Mouse (Mus musculus): Measurements from ENCODE around the gene Qtrt1.

- no peak for TF ChIP-seq CTCF (IDR thresholded peaks at IDR 0.05; ENCODE audit: insufficient read depth, low read length)
- no peak for TF ChIP-seq POLR2A (IDR thresholded peaks at IDR 0.05; ENCODE audit: borderline replicate concordance, extremely low read depth, low read depth, low read length)
Observed at GRCm38 (mm10) chr9:21417866-21418265, 6.2 kb downstream of the Qtrt1 start.

Measured in lung, adult 2 months (tissue).